In genomic region chr8:123106531-123106930, GRCm38 (mm10) we compare ENCODE assay signal across 9 mouse cellular contexts. TPM values are rescaled to one million over a fixed set of nuclear protein-coding genes. Genes with fewer than 3 reads are reported as not detected.
DNase-seq lines count a peak whose midpoint lies in the region; ATAC-seq and TF ChIP-seq lines count a peak whose summit lies in the region.
"Had no signal": no experiment of that assay in that cellular context is flagged by ENCODE, and none has a peak within 500 bp of the region (broad histone marks: within the 10 kb centered on the region; RNA-seq: fewer than 3 reads in every experiment).

No protein-coding gene starts in this region.

- 55% methylated on average over 2 of the region's 2 CpGs for WGBS in kidney, adult 2 months
- WGBS in kidney, embryonic 16.5 days = 57% methylated on average over 2 of the region's 2 CpGs
- 59% methylated on average over 2 of the region's 2 CpGs for WGBS in neural tube, embryonic 15.5 days
- 41% methylated on average over 2 of the region's 2 CpGs for WGBS in stomach, postnatal 0 days

- no peak for ATAC-seq in kidney, embryonic 16.5 days (ENCODE audit: low FRiP score, low TSS enrichment)
- ATAC-seq in neural tube, embryonic 15.5 days (ENCODE audit: low FRiP score) = no peak
- ATAC-seq in stomach, postnatal 0 days (ENCODE audit: low FRiP score, low TSS enrichment) = no peak

- TF ChIP-seq POLR2A in kidney, adult 2 months (IDR thresholded peaks at IDR 0.05; ENCODE audit: low read depth, low read length) = no peak

- TF ChIP-seq EP300 in stomach, postnatal 0 days (optimal IDR thresholded peaks at IDR 0.05) = no peak

- intact Hi-C loops in left cerebral cortex, postnatal 36 days (cut with DNase I) = loop anchor here (2.0 kb wide), 1 partner anchor 96 kb away; no protein-coding TSS in a partner anchor

- no peak overlapping the region for H3K9ac ChIP-seq in kidney, embryonic 16.5 days (replicated peaks; ENCODE audit: low read length)
- no peak overlapping the region for H3K9ac ChIP-seq in neural tube, embryonic 15.5 days (replicated peaks)
- H3K9ac ChIP-seq in stomach, postnatal 0 days (ENCODE audit: low read length) = no peak overlapping the region
- H3K9ac ChIP-seq: neural tube, embryonic 12.5 days had no signal

- no peak overlapping the region for H3K27ac ChIP-seq in kidney, adult 2 months (ENCODE audit: insufficient read depth, low read depth, low read length)
- no peak overlapping the region for H3K27ac ChIP-seq in kidney, embryonic 16.5 days (ENCODE audit: low read length)
- no peak overlapping the region for H3K27ac ChIP-seq in neural tube, embryonic 15.5 days (replicated peaks)
- H3K27ac ChIP-seq in stomach, postnatal 0 days (replicated peaks) = no peak overlapping the region
- H3K27ac ChIP-seq: neural tube, embryonic 12.5 days had no signal

- peaks cover 6% of the 10 kb centered on the region; the same call in 1 of the 2 replicates for H3K36me3 ChIP-seq in kidney, adult 2 months (ENCODE audit: control insufficient read depth, insufficient read depth, low read length)
- peaks cover 28% of the 10 kb centered on the region for H3K36me3 ChIP-seq in kidney, embryonic 16.5 days (ENCODE audit: insufficient read depth, low read length)
- H3K36me3 ChIP-seq in neural tube, embryonic 15.5 days = peaks cover 23% of the 10 kb centered on the region
- peaks cover 13% of the 10 kb centered on the region for H3K36me3 ChIP-seq in stomach, postnatal 0 days (ENCODE audit: control insufficient read depth, insufficient read depth, low read length)

- DNase-seq in kidney, adult 2 months = peak; percentile 33
- DNase-seq in neural tube, embryonic 10.5 days (ENCODE audit: extremely low spot score, low spot score) = peak; percentile 18
- DNase-seq in ZHBTc4 (ENCODE audit: low read depth, low spot score) = peak; percentile 52
- no peak for DNase-seq in stomach, postnatal 0 days (ENCODE audit: low spot score)
- no peak for DNase-seq in left cerebral cortex, postnatal 36 days (ENCODE audit: low spot score in 2 of 2)
- DNase-seq: gastrocnemius, postnatal 36 days had no signal

- H3K4me2 ChIP-seq in kidney, embryonic 16.5 days (replicated peaks; ENCODE audit: low read depth, low read length) = no peak overlapping the region
- no peak overlapping the region for H3K4me2 ChIP-seq in neural tube, embryonic 15.5 days
- no peak overlapping the region for H3K4me2 ChIP-seq in stomach, postnatal 0 days (replicated peaks; ENCODE audit: low read depth)
- H3K4me2 ChIP-seq: neural tube, embryonic 12.5 days had no signal

- H3K9me3 ChIP-seq in kidney, embryonic 16.5 days (ENCODE audit: low read length) = no peaks in the 10 kb centered on the region
- no peaks in the 10 kb centered on the region for H3K9me3 ChIP-seq in neural tube, embryonic 15.5 days (replicated peaks)
- H3K9me3 ChIP-seq in stomach, postnatal 0 days (ENCODE audit: control insufficient read depth, low read length) = no peaks in the 10 kb centered on the region
- H3K9me3 ChIP-seq: neural tube, embryonic 12.5 days had no signal

- TF ChIP-seq CTCF in kidney, adult 2 months (conservative IDR thresholded peaks at IDR 0.05; ENCODE audit: insufficient read depth, insufficient read length, low read depth, low read length) = 0 out of 2 replicates have a peak, but pooled peaks have one; percentile 20
- TF ChIP-seq CTCF in stomach, postnatal 0 days (IDR thresholded peaks at IDR 0.05; ENCODE audit: low read depth) = peak; percentile 76

- H3K27me3 ChIP-seq in kidney, adult 2 months (replicated peaks; ENCODE audit: control insufficient read depth, insufficient read depth, low read length) = no peaks in the 10 kb centered on the region
- H3K27me3 ChIP-seq in kidney, embryonic 16.5 days (ENCODE audit: insufficient read depth, low read length) = no peaks in the 10 kb centered on the region
- H3K27me3 ChIP-seq in neural tube, embryonic 15.5 days (replicated peaks) = no peaks in the 10 kb centered on the region
- H3K27me3 ChIP-seq in stomach, postnatal 0 days (ENCODE audit: control insufficient read depth, insufficient read depth, low read length) = no peaks in the 10 kb centered on the region
- H3K27me3 ChIP-seq: neural tube, embryonic 12.5 days had no signal

- peaks cover 9% of the 10 kb centered on the region; the same call in 1 of the 2 replicates for H3K4me1 ChIP-seq in kidney, adult 2 months (ENCODE audit: control insufficient read depth, insufficient read depth, low read length)
- peaks cover 16% of the 10 kb centered on the region for H3K4me1 ChIP-seq in kidney, embryonic 16.5 days (ENCODE audit: insufficient read depth, low read length)
- peaks cover 17% of the 10 kb centered on the region for H3K4me1 ChIP-seq in neural tube, embryonic 15.5 days
- 0 out of 2 replicates have a peak, but pooled peaks cover 6% of the 10 kb centered on the region for H3K4me1 ChIP-seq in stomach, postnatal 0 days (replicated peaks; ENCODE audit: control insufficient read depth, insufficient read depth)

- H3K4me3 ChIP-seq in kidney, adult 2 months (ENCODE audit: insufficient read depth, low read depth, low read length) = no peak overlapping the region
- H3K4me3 ChIP-seq in kidney, embryonic 16.5 days (ENCODE audit: low read length) = no peak overlapping the region
- no peak overlapping the region for H3K4me3 ChIP-seq in neural tube, embryonic 15.5 days (replicated peaks)
- H3K4me3 ChIP-seq in stomach, postnatal 0 days (ENCODE audit: low read depth, low read length) = no peak overlapping the region
- H3K4me3 ChIP-seq: neural tube, embryonic 12.5 days had no signal

RNA-seq across cellular contexts. Expression of gene Rpl13, which starts 4.4 kb away (rescaled TPM):
- polyA plus RNA-seq in kidney, adult 2 months (2012; rRNA removed) = 960 and 1,412 TPM in 2 replicates
- 1,084 and 1,349 TPM in 2 replicates for polyA plus RNA-seq in kidney, embryonic 16.5 days (2015; fragmentation: Nextera tagmentation; extraction: Ambion mirVana)
- polyA plus RNA-seq in neural tube, embryonic 15.5 days (2015; fragmentation: Nextera tagmentation; extraction: Ambion mirVana) = 659 and 826 TPM in 2 replicates
- polyA plus RNA-seq in stomach, postnatal 0 days (2015; fragmentation: Nextera tagmentation; extraction: Ambion mirVana) = 1,460 and 1,506 TPM in 2 replicates
- total RNA-seq in left cerebral cortex, postnatal 36 days (2021) = 100 to 1,000 TPM; 350 to 427 TPM

RNA-seq across cellular contexts. Expression of gene Cpne7, which starts 10.6 kb away (rescaled TPM):
- polyA plus RNA-seq in kidney, adult 2 months (2012; rRNA removed) = 2.5 and 3.4 TPM in 2 replicates
- 1.8 and 2.1 TPM in 2 replicates for polyA plus RNA-seq in kidney, embryonic 16.5 days (2015; fragmentation: Nextera tagmentation; extraction: Ambion mirVana)
- polyA plus RNA-seq in neural tube, embryonic 15.5 days (2015; fragmentation: Nextera tagmentation; extraction: Ambion mirVana) = 3.7 and 4.7 TPM in 2 replicates
- polyA plus RNA-seq in stomach, postnatal 0 days (2015; fragmentation: Nextera tagmentation; extraction: Ambion mirVana) = 1.4 TPM in 2 replicates
- 10 to 100 TPM; 42.7 to 75.2 TPM for total RNA-seq in left cerebral cortex, postnatal 36 days (2021)

RNA-seq across cellular contexts. Expression of gene Spg7, which starts 43.8 kb away (rescaled TPM):
- 137 and 150 TPM in 2 replicates for polyA plus RNA-seq in kidney, adult 2 months (2012; rRNA removed)
- polyA plus RNA-seq in kidney, embryonic 16.5 days (2015; fragmentation: Nextera tagmentation; extraction: Ambion mirVana) = 56.6 and 59.1 TPM in 2 replicates
- polyA plus RNA-seq in neural tube, embryonic 15.5 days (2015; fragmentation: Nextera tagmentation; extraction: Ambion mirVana) = 45.8 and 47.6 TPM in 2 replicates
- 29.6 and 32.0 TPM in 2 replicates for polyA plus RNA-seq in stomach, postnatal 0 days (2015; fragmentation: Nextera tagmentation; extraction: Ambion mirVana)
- 10 to 100 TPM; 58.2 to 62.2 TPM for total RNA-seq in left cerebral cortex, postnatal 36 days (2021)

RNA-seq across cellular contexts. Expression of gene Sult5a1, which starts 51.6 kb away (rescaled TPM):
- 10.8 and 11.2 TPM in 2 replicates for polyA plus RNA-seq in kidney, adult 2 months (2012; rRNA removed)
- 10.5 and 12.6 TPM in 2 replicates for polyA plus RNA-seq in kidney, embryonic 16.5 days (2015; fragmentation: Nextera tagmentation; extraction: Ambion mirVana)
- polyA plus RNA-seq in neural tube, embryonic 15.5 days (2015; fragmentation: Nextera tagmentation; extraction: Ambion mirVana) = 2.2 and 3.4 TPM in 2 replicates
- 7.8 and 9.3 TPM in 2 replicates for polyA plus RNA-seq in stomach, postnatal 0 days (2015; fragmentation: Nextera tagmentation; extraction: Ambion mirVana)
- total RNA-seq in left cerebral cortex, postnatal 36 days (2021) = not detected

Comparison
In these comparisons a context has a peak if more than half of its experiments do, and no peak if none do; other contexts are left out.
1. DNase-seq: peak in kidney, adult 2 months (single experiment), neural tube, embryonic 10.5 days (single experiment) and ZHBTc4 (single experiment); none in stomach, postnatal 0 days (single experiment) and left cerebral cortex, postnatal 36 days (0 of 2).